Mouse (Mus musculus) liver, adult 2 months (tissue): ENCODE results near the gene Sf3b6.

Experiments used
- CTCF ChIP-seq: fragments of 200-500 bp; IDR thresholded peaks from 2 replicates; pipeline ENCODE4 v1.5.1; 2011; ENCODE audit warnings: low read depth, low read length, control low read depth
- POLR2A ChIP-seq: fragments of 200-500 bp; IDR thresholded peaks from 2 replicates; pipeline ENCODE4 v1.6.1; 2011; ENCODE audit warnings: low read length, control low read depth; ENCODE audit not compliant: insufficient read depth; ENCODE audit errors: extremely low read depth

DNA sequence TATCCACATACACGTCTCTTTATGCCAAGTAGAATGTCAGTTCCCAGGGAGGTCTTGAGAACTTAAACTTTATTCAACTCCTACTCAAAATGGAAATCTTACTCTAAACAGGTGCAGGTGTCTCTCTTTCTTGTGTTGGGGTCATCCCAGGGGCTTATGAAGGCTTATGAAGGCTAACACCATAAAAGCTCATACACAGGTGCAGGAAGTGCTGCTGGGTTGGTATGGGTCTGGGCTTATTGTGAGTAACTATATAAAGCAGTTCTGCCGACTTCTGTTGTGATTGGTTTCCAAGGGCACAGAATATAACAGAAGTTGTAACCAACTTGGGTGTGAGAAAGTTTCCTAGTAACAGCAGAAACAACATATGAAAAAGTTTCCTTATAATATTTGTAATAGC, 32.9 kb upstream of the Sf3b6 start:
- no peak for TF ChIP-seq CTCF
- no peak for TF ChIP-seq POLR2A
